Comparison of ENCODE assay signal across 11 mouse cellular contexts in the genomic region with DNA sequence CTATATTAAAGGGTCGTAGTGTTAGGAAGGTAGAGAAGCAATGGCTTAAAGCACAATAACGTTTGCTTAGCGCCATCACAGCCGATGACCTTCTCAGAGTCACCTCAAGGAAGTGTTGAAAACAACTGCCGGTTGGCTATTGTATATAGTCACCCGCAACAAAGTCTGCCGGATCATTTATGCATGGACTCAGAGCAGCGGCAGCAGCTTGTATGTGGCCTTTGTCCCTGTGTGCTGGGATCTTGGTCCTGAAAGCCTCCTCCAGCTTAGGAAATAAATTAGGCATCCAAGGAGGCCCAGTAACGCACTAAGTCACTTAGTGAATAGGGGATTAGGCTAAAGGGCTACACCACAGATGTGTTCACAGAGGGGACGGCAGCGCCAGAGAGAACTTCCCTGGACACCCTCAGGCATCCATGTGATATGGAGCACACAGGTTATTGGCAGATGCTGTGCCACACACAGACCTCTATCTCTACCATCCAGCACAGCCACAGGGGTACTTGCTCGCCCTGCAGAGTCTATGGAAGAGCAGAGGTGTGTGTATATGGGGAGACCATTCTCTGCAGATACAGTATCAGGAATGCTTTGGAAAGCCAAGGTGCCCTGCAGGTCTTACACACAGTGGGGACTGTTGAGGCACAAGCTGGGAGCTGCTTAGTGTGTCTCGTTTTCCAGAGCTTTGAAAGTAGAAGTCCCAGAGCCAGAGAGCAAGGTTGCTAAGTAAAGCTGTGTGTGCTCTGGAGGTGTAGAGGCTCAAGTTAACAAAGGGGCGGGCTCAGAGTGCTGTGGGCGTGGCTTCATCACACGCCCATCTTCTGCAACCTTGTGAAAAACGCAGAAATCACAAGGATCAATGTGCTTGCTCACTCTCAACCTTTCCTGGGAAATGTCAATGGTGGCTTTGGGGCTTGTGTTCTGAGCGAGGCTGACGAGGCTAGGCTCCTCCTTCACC. TPM values are rescaled to one million over a fixed set of nuclear protein-coding genes. Genes with fewer than 3 reads are reported as not detected.
A peak's percentile ranks its signal among the peaks of the same experiment; 100 is the strongest.
DNase-seq lines count a peak whose midpoint lies in the region; ATAC-seq and TF ChIP-seq lines count a peak whose summit lies in the region.
"Had no signal": no experiment of that assay in that cellular context is flagged by ENCODE, and none has a peak within 500 bp of the region (broad histone marks: within the 10 kb centered on the region; RNA-seq: fewer than 3 reads in every experiment).

No protein-coding gene starts in this region.

- no peak for ATAC-seq in heart, embryonic 14.5 days (ENCODE audit: insufficient number of reproducible peaks, insufficient read depth, low FRiP score, low read depth)
- peak; percentile 69; the same call in 1 of the 2 replicates for ATAC-seq in embryonic facial prominence, embryonic 15.5 days (ENCODE audit: insufficient number of reproducible peaks, low FRiP score, low TSS enrichment, low read depth)
- peak; percentile 64; the same call in 1 of the 2 replicates for ATAC-seq in lung, postnatal 0 days
- ATAC-seq: activated CD4-positive, CD25-positive, alpha-beta regulatory T cell, adult 4 months had no signal

- no peak for DNase-seq in heart, adult 11 months
- peak; percentile 66 for DNase-seq in A20 (ENCODE audit: low read depth, low spot score)
- DNase-seq in lung, postnatal 0 days (ENCODE audit: low spot score) = peak; percentile 38
- DNase-seq in layer of hippocampus, postnatal 36 days = no peak
- no peak for DNase-seq in gastrocnemius, adult 18-20 months (ENCODE audit: low spot score)
- DNase-seq in right cerebral cortex, postnatal 10 days (ENCODE audit: low spot score in 2 of 2) = no peak
- DNase-seq: cerebellum, adult 2 months; liver, embryonic 13.5 days had no signal

- no peaks in the 10 kb centered on the region for H3K36me3 ChIP-seq in heart, embryonic 14.5 days (ENCODE audit: control insufficient read depth, insufficient read depth, low read length)
- no peaks in the 10 kb centered on the region for H3K36me3 ChIP-seq in embryonic facial prominence, embryonic 15.5 days
- no peaks in the 10 kb centered on the region for H3K36me3 ChIP-seq in lung, postnatal 0 days (ENCODE audit: insufficient read depth, low read length)
- H3K36me3 ChIP-seq: liver, embryonic 13.5 days had no signal

- no peak overlapping the region for H3K27ac ChIP-seq in heart, embryonic 14.5 days (replicated peaks in 1 of 2; ENCODE audit: control insufficient read depth in 1 of 2, insufficient read depth in 1 of 2, low read depth in 2 of 2, low read length in 2 of 2)
- H3K27ac ChIP-seq in embryonic facial prominence, embryonic 15.5 days (replicated peaks) = peak overlapping the region; percentile 78
- no peak overlapping the region for H3K27ac ChIP-seq in lung, postnatal 0 days (ENCODE audit: low read length)
- H3K27ac ChIP-seq: liver, embryonic 13.5 days had no signal

- H3K9ac ChIP-seq in heart, embryonic 14.5 days (ENCODE audit: low read length) = no peak overlapping the region
- no peak overlapping the region for H3K9ac ChIP-seq in embryonic facial prominence, embryonic 15.5 days
- no peak overlapping the region for H3K9ac ChIP-seq in lung, postnatal 0 days (replicated peaks; ENCODE audit: low read depth)
- H3K9ac ChIP-seq: liver, embryonic 13.5 days had no signal

- WGBS in heart, embryonic 14.5 days = 64% methylated on average over 19 of the region's 19 CpGs
- WGBS in embryonic facial prominence, embryonic 15.5 days = 53% methylated on average over 19 of the region's 19 CpGs
- WGBS in lung, postnatal 0 days = 53% methylated on average over 19 of the region's 19 CpGs

- no peak for TF ChIP-seq CTCF in lung, postnatal 0 days (IDR thresholded peaks at IDR 0.05)

- TF ChIP-seq EP300 in lung, postnatal 0 days (IDR thresholded peaks at IDR 0.05) = no peak

- H3K4me3 ChIP-seq in heart, embryonic 14.5 days (ENCODE audit: control insufficient read depth in 1 of 2, insufficient read depth in 1 of 2, low read depth in 1 of 2, low read length in 2 of 2) = no peak overlapping the region
- H3K4me3 ChIP-seq in embryonic facial prominence, embryonic 15.5 days (replicated peaks) = no peak overlapping the region; the same call in 1 of the 2 replicates
- H3K4me3 ChIP-seq in lung, postnatal 0 days (ENCODE audit: low read depth, low read length) = no peak overlapping the region
- H3K4me3 ChIP-seq: liver, embryonic 13.5 days had no signal

- 0 out of 2 replicates have a peak overlapping the region, but pooled peaks have one; percentile 34 for H3K4me2 ChIP-seq in heart, embryonic 14.5 days (ENCODE audit: low read length)
- peak overlapping the region; percentile 30 for H3K4me2 ChIP-seq in embryonic facial prominence, embryonic 15.5 days (replicated peaks)
- H3K4me2 ChIP-seq in lung, postnatal 0 days (replicated peaks; ENCODE audit: low read depth, low read length) = peak overlapping the region; percentile 32
- H3K4me2 ChIP-seq: liver, embryonic 13.5 days had no signal

- no peaks in the 10 kb centered on the region for H3K9me3 ChIP-seq in heart, embryonic 14.5 days (ENCODE audit: control insufficient read depth, low read length)
- no peaks in the 10 kb centered on the region for H3K9me3 ChIP-seq in embryonic facial prominence, embryonic 15.5 days (replicated peaks)
- H3K9me3 ChIP-seq in lung, postnatal 0 days (ENCODE audit: low read length) = no peaks in the 10 kb centered on the region
- H3K9me3 ChIP-seq: liver, embryonic 13.5 days had no signal

- no peaks in the 10 kb centered on the region for H3K27me3 ChIP-seq in heart, embryonic 14.5 days (ENCODE audit: control insufficient read depth, insufficient read depth, low read length)
- H3K27me3 ChIP-seq in embryonic facial prominence, embryonic 15.5 days = no peaks in the 10 kb centered on the region
- 0 out of 2 replicates have a peak, but pooled peaks cover 3% of the 10 kb centered on the region for H3K27me3 ChIP-seq in lung, postnatal 0 days (replicated peaks; ENCODE audit: insufficient read depth, low read length)
- H3K27me3 ChIP-seq: liver, embryonic 13.5 days had no signal

- H3K4me1 ChIP-seq in heart, embryonic 14.5 days (ENCODE audit: control insufficient read depth in 2 of 2, insufficient read depth in 2 of 2, low read length in 2 of 2) = peaks cover 13 to 19% of the 10 kb centered on the region in 2 experiments; a peak in 3 of 4 replicates
- peaks cover 27% of the 10 kb centered on the region for H3K4me1 ChIP-seq in embryonic facial prominence, embryonic 15.5 days
- H3K4me1 ChIP-seq in lung, postnatal 0 days (ENCODE audit: insufficient read depth, low read depth, low read length) = no peaks in the 10 kb centered on the region
- H3K4me1 ChIP-seq: liver, embryonic 13.5 days had no signal

RNA-seq across cellular contexts. Expression of a gene that starts 34.7 kb away (rescaled TPM):
- polyA plus RNA-seq in heart, embryonic 14.5 days (2014; fragmentation: Nextera tagmentation; extraction: Ambion mirVana) = 0.05 and 0.07 TPM in 2 replicates
- polyA plus RNA-seq in embryonic facial prominence, embryonic 15.5 days (2015; fragmentation: Nextera tagmentation; extraction: Ambion mirVana) = 2.8 and 3.0 TPM in 2 replicates
- 0.51 and 0.64 TPM in 2 replicates for polyA plus RNA-seq in lung, postnatal 0 days (2015; fragmentation: Nextera tagmentation; extraction: Ambion mirVana)
- under 1 TPM; 0.20 to 0.30 TPM for total RNA-seq in layer of hippocampus, postnatal 36 days (2021)
- total RNA-seq in gastrocnemius, adult 18-20 months (2021) = under 1 TPM in 1 of 2 experiments, not detected in 1; 0.14 TPM
- polyA plus RNA-seq: liver, embryonic 13.5 days had no signal

Comparison
In these comparisons a context has a peak if more than half of its experiments do, and no peak if none do; other contexts are left out.
1. DNase-seq: peak in A20 (single experiment) and lung, postnatal 0 days (single experiment); none in heart, adult 11 months (single experiment), layer of hippocampus, postnatal 36 days (0 of 2), gastrocnemius, adult 18-20 months (single experiment) and right cerebral cortex, postnatal 10 days (0 of 2).
2. Peak in every context shown above with its lines, with median percentiles within 50 percentile points of each other: H3K4me2 ChIP-seq.